Mouse (Mus musculus): Measurements from ENCODE around the gene Pwwp2b. TPM values are rescaled to one million over a fixed set of nuclear protein-coding genes. Genes with fewer than 3 reads are reported as not detected.
A peak's percentile ranks its signal among the peaks of the same experiment; 100 is the strongest.

Pwwp2b gene
- polyA plus RNA-seq, 1 experiment from 2014 or later = 2.3 TPM

DNA sequence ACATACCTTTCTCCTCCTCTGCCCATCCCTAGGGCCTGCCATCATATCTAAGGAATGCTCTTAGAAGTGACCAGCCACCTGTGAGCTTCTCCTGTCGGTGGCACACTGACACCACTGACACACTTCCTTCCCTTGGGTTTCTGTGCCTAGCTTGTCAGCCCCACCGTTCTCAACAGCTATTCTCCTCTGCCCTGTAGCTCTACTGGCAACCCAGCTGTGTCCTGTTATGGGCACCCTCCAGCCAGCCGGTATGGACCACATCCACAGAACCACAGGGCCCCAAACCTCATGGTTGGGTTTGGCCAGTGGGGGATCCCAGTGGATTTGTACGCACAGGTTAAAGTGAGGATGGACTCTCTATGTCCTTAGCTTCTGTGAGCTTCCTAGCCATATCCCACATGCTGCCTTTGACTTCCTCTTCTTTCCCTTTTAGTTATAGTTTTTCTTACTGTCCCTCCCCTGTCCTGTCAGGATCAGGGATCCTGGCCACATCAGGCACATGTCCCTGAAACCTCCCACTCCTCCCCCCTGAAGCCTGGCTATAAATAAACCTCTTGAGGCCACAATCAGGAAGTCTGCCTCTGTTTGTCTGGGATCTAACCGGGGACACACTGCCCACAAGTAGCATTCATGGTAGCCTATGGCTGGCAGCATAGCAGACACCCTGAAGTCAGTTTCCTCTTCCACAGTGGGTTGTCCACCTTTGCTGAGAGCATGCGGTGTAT lies 19.7 kb upstream of the Pwwp2b start:
- H3K9ac ChIP-seq = no peak overlapping the region
- no peak overlapping the region for H3K4me3 ChIP-seq
- no peaks in the 10 kb centered on the region for H3K9me3 ChIP-seq (replicated peaks)
- H3K4me2 ChIP-seq = no peak overlapping the region
- no peaks in the 10 kb centered on the region for H3K36me3 ChIP-seq
- H3K27ac ChIP-seq = no peak overlapping the region; the same call in 1 of the 2 replicates
- 0 out of 2 replicates have a peak, but pooled peaks have one; percentile 11 for ATAC-seq
- no peaks in the 10 kb centered on the region for H3K27me3 ChIP-seq (replicated peaks)
- peaks cover 4% of the 10 kb centered on the region; the same call in 1 of the 2 replicates for H3K4me1 ChIP-seq
- 22% methylated on average over 6 of the region's 6 CpGs for WGBS (ENCODE audit: insufficient replicate concordance)

DNA sequence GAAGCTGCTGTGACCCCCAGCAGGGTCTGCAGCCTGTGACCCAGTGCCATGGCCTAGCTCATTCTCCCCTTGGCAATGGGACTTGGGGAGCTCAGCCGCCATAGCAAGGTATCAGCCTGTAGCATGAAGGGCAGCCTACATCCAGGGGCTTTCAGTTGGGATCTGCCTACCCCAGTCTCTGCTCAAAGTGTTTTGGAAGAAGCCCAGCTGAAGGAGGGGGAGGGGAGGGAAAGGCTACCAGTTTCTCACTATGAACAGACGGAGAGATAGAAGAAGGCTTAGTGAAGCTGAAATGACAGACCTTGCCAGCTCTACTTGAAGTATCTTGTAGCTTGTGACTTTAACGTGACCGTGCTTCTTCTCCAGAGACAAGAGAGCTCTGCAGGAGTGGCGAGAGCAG lies 18.4 kb upstream of the Pwwp2b start:
- Histone ChIP-seq H3K4me2 (no peak overlapping the region), H3K36me3 (no peaks in the 10 kb centered on the region), H3K4me3 (no peak overlapping the region), H3K9ac (no peak overlapping the region), H3K27ac (no peak overlapping the region), H3K9me3 (replicated peaks) (no peaks in the 10 kb centered on the region), H3K4me1 (peaks cover 15% of the 10 kb centered on the region), H3K27me3 (replicated peaks) (no peaks in the 10 kb centered on the region)
- 67% methylated on average over 5 of the region's 5 CpGs for WGBS (ENCODE audit: insufficient replicate concordance)
- no peak for ATAC-seq

GRCm38 (mm10) chr7:139230241-139230640 lies 18.0 kb upstream of the Pwwp2b start:
- no peak overlapping the region for H3K4me3 ChIP-seq
- 66% methylated on average over 12 of the region's 12 CpGs for WGBS (ENCODE audit: insufficient replicate concordance)
- H3K9ac ChIP-seq = no peak overlapping the region
- H3K36me3 ChIP-seq = no peaks in the 10 kb centered on the region
- H3K9me3 ChIP-seq (replicated peaks) = no peaks in the 10 kb centered on the region
- no peak for ATAC-seq
- no peak overlapping the region for H3K27ac ChIP-seq
- H3K27me3 ChIP-seq (replicated peaks) = no peaks in the 10 kb centered on the region
- H3K4me2 ChIP-seq = no peak overlapping the region
- peaks cover 19% of the 10 kb centered on the region for H3K4me1 ChIP-seq

DNA sequence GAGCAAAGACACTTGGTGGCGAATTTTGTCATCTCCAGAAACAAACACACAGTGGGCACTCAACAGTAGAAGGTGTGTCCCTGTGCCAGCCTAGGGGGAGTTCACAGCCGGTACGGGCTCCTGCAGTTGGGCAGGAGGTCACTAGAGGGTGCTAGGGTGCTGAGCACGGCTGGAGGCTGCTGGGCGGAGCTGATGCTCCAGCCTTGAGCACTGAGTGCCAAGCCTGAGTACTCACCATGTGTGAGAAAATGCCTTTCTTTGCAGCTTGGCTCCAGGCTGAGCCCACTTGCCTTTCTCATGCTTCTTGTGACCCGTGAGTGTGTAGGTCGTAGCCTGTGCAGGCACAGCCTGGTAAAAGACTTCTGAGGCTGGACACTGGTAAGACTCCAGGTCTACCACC lies 14.6 kb upstream of the Pwwp2b start:
- H3K36me3 ChIP-seq = no peaks in the 10 kb centered on the region
- H3K4me1 ChIP-seq = peaks cover 22% of the 10 kb centered on the region
- no peak overlapping the region for H3K4me3 ChIP-seq
- peak; percentile 59 for ATAC-seq
- no peaks in the 10 kb centered on the region for H3K27me3 ChIP-seq (replicated peaks)
- H3K27ac ChIP-seq = no peak overlapping the region
- 0 out of 2 replicates have a peak overlapping the region, but pooled peaks have one; percentile 11 for H3K4me2 ChIP-seq
- no peaks in the 10 kb centered on the region for H3K9me3 ChIP-seq (replicated peaks)
- H3K9ac ChIP-seq = no peak overlapping the region
- WGBS (ENCODE audit: insufficient replicate concordance) = 2% methylated on average over 7 of the region's 7 CpGs

GRCm38 (mm10) chr7:139234426-139235188 lies 13.7 kb upstream of the Pwwp2b start:
- no peaks in the 10 kb centered on the region for H3K36me3 ChIP-seq
- no peak overlapping the region for H3K4me3 ChIP-seq
- no peak overlapping the region for H3K9ac ChIP-seq
- no peaks in the 10 kb centered on the region for H3K27me3 ChIP-seq (replicated peaks)
- H3K4me2 ChIP-seq = peak overlapping the region; percentile 13; the same call in 1 of the 2 replicates
- peaks cover 25% of the 10 kb centered on the region for H3K4me1 ChIP-seq
- H3K9me3 ChIP-seq (replicated peaks) = no peaks in the 10 kb centered on the region
- H3K27ac ChIP-seq = no peak overlapping the region
- 4% methylated on average over 18 of the region's 18 CpGs for WGBS (ENCODE audit: insufficient replicate concordance)
- ATAC-seq = peak; percentile 48; the same call in 1 of the 2 replicates

DNA sequence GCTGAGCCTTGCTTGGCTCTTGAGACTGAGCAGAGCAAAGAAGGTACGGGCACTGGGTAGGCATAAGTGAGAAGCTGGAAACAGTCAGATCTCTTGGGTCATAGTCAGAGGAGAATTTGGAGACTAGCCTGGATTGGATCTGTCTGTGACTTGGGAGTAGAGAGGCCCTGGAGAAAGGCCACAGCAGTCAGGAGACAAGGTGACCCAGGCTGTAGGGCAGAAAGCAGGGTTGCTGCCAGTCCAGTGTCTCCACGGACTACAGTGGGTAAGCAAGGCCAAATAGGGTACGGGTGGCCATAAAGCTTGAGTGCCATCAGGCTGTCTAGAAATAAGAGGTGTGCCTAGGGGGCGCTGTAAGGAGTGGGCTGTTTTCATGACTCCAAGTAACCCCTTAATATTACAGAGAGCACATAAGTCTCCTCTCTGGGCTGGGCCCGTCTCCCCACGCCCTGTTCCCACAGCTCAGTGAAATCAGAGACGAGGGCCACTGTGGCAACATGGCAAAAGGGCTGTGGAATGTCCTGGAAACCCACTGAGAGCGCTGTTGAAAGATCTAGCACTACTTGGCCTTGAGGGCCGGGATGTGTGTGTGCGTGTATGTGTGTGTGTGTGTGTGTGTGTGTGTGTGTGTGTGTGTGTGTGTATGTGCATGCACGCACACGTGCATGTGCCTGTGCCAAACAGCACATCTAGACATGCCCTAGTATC lies 12.5 kb upstream of the Pwwp2b start:
- no peak for ATAC-seq
- Histone ChIP-seq H3K36me3 (no peaks in the 10 kb centered on the region), H3K4me2 (no peak overlapping the region), H3K4me3 (no peak overlapping the region), H3K27ac (no peak overlapping the region), H3K4me1 (peaks cover 28% of the 10 kb centered on the region), H3K27me3 (replicated peaks) (no peaks in the 10 kb centered on the region), H3K9me3 (replicated peaks) (no peaks in the 10 kb centered on the region), H3K9ac (no peak overlapping the region)
- WGBS (ENCODE audit: insufficient replicate concordance) = 60% methylated on average over 12 of the region's 12 CpGs

DNA sequence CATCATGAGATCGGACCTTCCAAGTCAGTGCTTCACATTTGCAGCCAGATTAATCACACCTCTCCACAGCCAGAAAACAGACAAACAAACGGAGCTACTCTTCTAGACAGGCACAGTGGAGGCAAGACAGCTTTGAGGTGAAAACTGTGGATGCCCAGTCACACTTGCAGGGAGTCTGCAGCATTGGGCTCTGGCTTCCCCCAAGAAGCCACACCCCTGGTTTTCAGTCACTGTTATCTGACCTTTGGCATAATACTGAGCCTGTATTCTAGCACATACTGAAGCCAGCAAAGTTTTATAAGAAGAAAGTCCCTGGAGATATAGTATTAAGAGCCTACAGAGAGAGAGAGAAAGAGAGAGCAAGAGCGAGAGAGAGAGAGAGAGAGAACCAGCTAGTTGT lies 8.8 kb upstream of the Pwwp2b start:
- WGBS (ENCODE audit: insufficient replicate concordance) = 54% methylated on average over 3 of the region's 3 CpGs
- peaks cover 9% of the 10 kb centered on the region; the same call in 1 of the 2 replicates for H3K27me3 ChIP-seq (replicated peaks)
- H3K4me1 ChIP-seq = peaks cover 21% of the 10 kb centered on the region
- ATAC-seq = no peak
- no peaks in the 10 kb centered on the region for H3K36me3 ChIP-seq
- no peaks in the 10 kb centered on the region for H3K9me3 ChIP-seq (replicated peaks)
- H3K4me2 ChIP-seq = no peak overlapping the region
- no peak overlapping the region for H3K27ac ChIP-seq
- no peak overlapping the region for H3K9ac ChIP-seq
- no peak overlapping the region for H3K4me3 ChIP-seq

DNA sequence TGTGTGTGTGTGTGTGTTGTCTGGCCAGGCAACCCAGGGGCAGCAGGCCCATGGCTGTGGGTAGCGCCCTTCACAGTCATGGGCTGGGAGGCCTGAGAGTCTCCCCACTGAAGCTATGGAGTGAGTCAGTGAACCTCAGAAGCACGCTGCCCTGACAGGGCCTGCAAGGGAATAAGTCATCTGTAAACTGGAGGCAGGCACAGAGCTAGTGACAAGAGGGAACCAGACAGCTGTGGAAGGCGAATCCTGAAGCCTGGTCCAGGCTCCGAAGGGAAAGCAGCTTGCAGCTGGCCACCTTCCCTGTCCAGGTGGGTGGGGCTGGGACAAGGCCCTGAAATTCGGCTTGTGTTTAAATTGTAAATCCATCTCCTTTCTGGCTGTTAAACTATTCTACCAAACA lies 2.2 kb upstream of the Pwwp2b start:
- H3K36me3 ChIP-seq = no peaks in the 10 kb centered on the region

GRCm38 (mm10) chr7:139246931-139247880 lies 1.1 kb upstream of the Pwwp2b start:
- H3K27me3 ChIP-seq (replicated peaks) = peaks cover 55% of the 10 kb centered on the region
- peak; percentile 35 for ATAC-seq
- no peaks in the 10 kb centered on the region for H3K36me3 ChIP-seq
- 9% methylated on average over 38 of the region's 38 CpGs for WGBS (ENCODE audit: insufficient replicate concordance)
- H3K4me1 ChIP-seq = peaks cover 56% of the 10 kb centered on the region
- H3K27ac ChIP-seq = peak overlapping the region; percentile 59
- H3K9me3 ChIP-seq (replicated peaks) = no peaks in the 10 kb centered on the region
- H3K4me2 ChIP-seq = peak overlapping the region; percentile 82
- peak overlapping the region; percentile 64 for H3K9ac ChIP-seq
- peak overlapping the region; percentile 64 for H3K4me3 ChIP-seq

More for the DNA sequence above, 2.2 kb upstream of the Pwwp2b start:
- H3K4me2 ChIP-seq = no peak overlapping the region
- ATAC-seq = no peak
- peaks cover 45% of the 10 kb centered on the region for H3K4me1 ChIP-seq
- H3K9ac ChIP-seq = no peak overlapping the region
- H3K27me3 ChIP-seq (replicated peaks) = peaks cover 57% of the 10 kb centered on the region
- WGBS (ENCODE audit: insufficient replicate concordance) = 78% methylated on average over 5 of the region's 5 CpGs
- no peak overlapping the region for H3K27ac ChIP-seq
- no peak overlapping the region for H3K4me3 ChIP-seq
- no peaks in the 10 kb centered on the region for H3K9me3 ChIP-seq (replicated peaks)

- Histone ChIP-seq H3K4me2 (peak overlapping the region; percentile 82), H3K36me3 (no peaks in the 10 kb centered on the region), H3K9me3 (replicated peaks) (no peaks in the 10 kb centered on the region), H3K27me3 (replicated peaks) (peaks cover 55% of the 10 kb centered on the region), H3K27ac (0 out of 2 replicates have a peak overlapping the region, but pooled peaks have one; percentile 59), H3K9ac (peak overlapping the region; percentile 64), H3K4me3 (peak overlapping the region; percentile 64), H3K4me1 (peaks cover 72% of the 10 kb centered on the region)
- ATAC-seq = no peak
- 3% methylated on average over 45 of the region's 45 CpGs for WGBS (ENCODE audit: insufficient replicate concordance)
These were observed 528 bp downstream of the Pwwp2b start for GRCm38 (mm10) chr7:139248615-139249405.
